Mouse (Mus musculus): ENCODE measurements around the gene Acat2. TPM values are rescaled to one million over a fixed set of nuclear protein-coding genes. Genes with fewer than 3 reads are reported as not detected.
"Not testable (repeated sequence)": the region's sequence is repeated elsewhere in the genome, so short reads cannot be mapped to it uniquely, and the experiment has no call there.

Acat2 gene
- total and polyA plus RNA-seq, 3 experiments = 48.6 to 128 (median 58.6) TPM

DNA sequence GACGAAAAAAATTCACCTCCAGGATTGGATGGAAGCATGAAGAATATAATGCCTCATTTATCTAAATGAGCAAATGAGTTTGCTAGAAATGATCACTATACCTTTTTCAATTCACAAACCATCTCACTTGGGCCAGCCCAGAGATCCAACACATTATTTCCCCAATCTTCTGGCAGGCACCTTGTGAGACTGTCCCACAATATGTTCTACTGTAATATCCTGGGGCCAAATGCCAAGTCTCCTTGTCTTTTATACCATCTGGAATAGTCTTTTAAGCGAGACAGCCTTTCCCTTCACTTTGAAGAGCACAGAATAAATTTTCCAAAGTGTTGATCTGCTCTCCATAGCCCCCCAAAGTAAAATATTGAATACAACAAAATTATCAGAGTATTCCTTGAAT lies 13.3 kb upstream of the Acat2 start:
- TF ChIP-seq TBP (conservative IDR thresholded peaks at IDR 0.05; ENCODE audit: low read depth, low read length) = no peak
- TF ChIP-seq KAT2A (IDR thresholded peaks at IDR 0.05; ENCODE audit: insufficient replicate concordance, low read length) = no peak
- no peak for TF ChIP-seq ETS1 (conservative IDR thresholded peaks at IDR 0.05; ENCODE audit: low read depth, low read length)
- H3K27ac ChIP-seq (ENCODE audit: insufficient read depth, low read depth) = no peak overlapping the region
- H3K27me3 ChIP-seq (replicated peaks) = no peaks in the 10 kb centered on the region
- no peaks in the 10 kb centered on the region for H3K9me3 ChIP-seq (replicated peaks; ENCODE audit: low read length)
- peaks cover 18% of the 10 kb centered on the region for H3K79me2 ChIP-seq (replicated peaks; ENCODE audit: control insufficient read depth, extremely low read depth, insufficient read depth, poor library complexity, severe bottlenecking)
- H3K36me3 ChIP-seq (replicated peaks in 1 of 2; ENCODE audit: control insufficient read depth in 1 of 2, insufficient read depth in 1 of 2, low read length in 1 of 2) = peaks cover 26 to 77% of the 10 kb centered on the region in 2 experiments
- no peak for DNase-seq (ENCODE audit: extremely low read depth)
- H3K4me2 ChIP-seq (ENCODE audit: insufficient read depth, low read depth, poor library complexity, severe bottlenecking) = no peak overlapping the region
- no peaks in the 10 kb centered on the region for H3K4me1 ChIP-seq (ENCODE audit: control insufficient read depth in 1 of 2, insufficient read depth in 2 of 2)
- in situ Hi-C loops (cut with MboI; ENCODE audit: low pct_ligation_motif_present, low pct_unique_long_range_greater_than_20kb, low sequenced_read_pairs) = no loop called here
- dilution Hi-C loops (cut with MboI; ENCODE audit: extremely low pct_ligation_motif_present, extremely low pct_unique_long_range_greater_than_20kb, low sequenced_read_pairs) = no loop called here
- H3K4me3 ChIP-seq (replicated peaks in 1 of 3; ENCODE audit: low read depth in 2 of 3, low read length in 2 of 3, poor library complexity in 1 of 3) = no peak overlapping the region
- no peak overlapping the region for H3K9ac ChIP-seq (ENCODE audit: insufficient read depth, low read depth)

DNA sequence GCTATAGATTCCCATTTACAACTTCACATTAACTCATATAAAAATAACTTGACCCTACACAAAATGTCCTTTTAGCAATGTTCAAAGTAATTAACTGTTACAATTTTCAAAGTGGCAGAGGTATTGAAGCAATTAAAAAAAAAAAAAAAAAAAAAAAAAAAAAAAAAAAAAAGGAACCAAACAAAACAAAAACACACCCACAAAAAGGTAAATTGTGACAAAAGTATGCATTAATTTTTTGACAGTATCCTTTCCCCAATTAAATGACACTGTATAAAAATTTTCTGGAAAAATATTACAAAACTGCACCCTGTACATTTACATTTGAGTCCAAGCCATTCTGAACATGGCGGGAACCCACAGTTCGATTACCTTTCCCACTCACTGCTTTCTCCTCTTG lies 6.6 kb upstream of the Acat2 start:
- no peaks in the 10 kb centered on the region for H3K4me1 ChIP-seq (ENCODE audit: control insufficient read depth in 1 of 2, insufficient read depth in 2 of 2)
- no peak for DNase-seq (ENCODE audit: extremely low read depth)
- no peaks in the 10 kb centered on the region for H3K27me3 ChIP-seq (replicated peaks)
- no peak overlapping the region for H3K27ac ChIP-seq (ENCODE audit: insufficient read depth, low read depth)
- in situ Hi-C loops (cut with MboI; ENCODE audit: low pct_ligation_motif_present, low pct_unique_long_range_greater_than_20kb, low sequenced_read_pairs) (no loop called here), dilution Hi-C loops (cut with MboI; ENCODE audit: extremely low pct_ligation_motif_present, extremely low pct_unique_long_range_greater_than_20kb, low sequenced_read_pairs) (no loop called here)
- H3K9ac ChIP-seq (ENCODE audit: insufficient read depth, low read depth) = no peak overlapping the region
- H3K9me3 ChIP-seq (replicated peaks; ENCODE audit: low read length) = no peaks in the 10 kb centered on the region
- TF ChIP-seq ZNF384 (IDR thresholded peaks at IDR 0.05; ENCODE audit: low read depth, low read length) (peak; percentile 45; the same call in 1 of the 2 replicates), TCF12 (IDR thresholded peaks at IDR 0.05; ENCODE audit: low read depth, low read length) (no peak)
- H3K4me3 ChIP-seq (replicated peaks in 1 of 3; ENCODE audit: low read depth in 2 of 3, low read length in 2 of 3, poor library complexity in 1 of 3) = no peak overlapping the region
- H3K4me2 ChIP-seq (ENCODE audit: insufficient read depth, low read depth, poor library complexity, severe bottlenecking) = no peak overlapping the region
- peaks cover under 1% of the 10 kb centered on the region; the same call in 1 of the 2 replicates for H3K79me2 ChIP-seq (replicated peaks; ENCODE audit: control insufficient read depth, extremely low read depth, insufficient read depth, poor library complexity, severe bottlenecking)
- H3K36me3 ChIP-seq (replicated peaks in 1 of 2; ENCODE audit: control insufficient read depth in 1 of 2, insufficient read depth in 1 of 2, low read length in 1 of 2) = peaks cover 20 to 65% of the 10 kb centered on the region in 2 experiments

DNA sequence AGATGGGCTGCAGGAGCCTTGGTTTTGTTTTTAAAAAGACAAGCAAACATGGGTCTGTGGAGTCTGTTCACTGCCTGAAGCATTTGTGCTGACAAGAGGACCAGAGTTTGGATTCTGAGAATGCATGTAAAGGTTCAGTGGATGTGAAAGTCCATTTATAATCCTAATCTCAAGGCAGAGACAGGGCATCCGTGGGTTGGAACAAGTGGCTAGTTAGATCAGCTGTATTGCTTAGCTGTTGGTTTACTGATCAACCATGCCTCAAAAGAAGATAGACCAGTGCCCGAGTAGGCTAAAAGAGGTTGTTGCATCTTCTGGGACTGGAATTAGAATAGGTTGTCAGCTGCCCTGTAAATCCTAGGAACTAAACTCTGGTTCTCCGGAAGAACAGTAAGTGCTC lies 2.9 kb upstream of the Acat2 start:
- Histone ChIP-seq H3K4me2 (ENCODE audit: insufficient read depth, low read depth, poor library complexity, severe bottlenecking) (no peak overlapping the region), H3K4me1 (ENCODE audit: control insufficient read depth in 1 of 2, insufficient read depth in 2 of 2) (peaks cover 5 to 13% of the 10 kb centered on the region in 2 experiments; a peak in 3 of 4 replicates), H3K36me3 (replicated peaks in 1 of 2; ENCODE audit: control insufficient read depth in 1 of 2, insufficient read depth in 1 of 2, low read length in 1 of 2) (peaks cover 14 to 35% of the 10 kb centered on the region in 2 experiments), H3K4me3 (replicated peaks in 1 of 3; ENCODE audit: low read depth in 2 of 3, low read length in 2 of 3, poor library complexity in 1 of 3) (no peak overlapping the region), H3K79me2 (replicated peaks; ENCODE audit: control insufficient read depth, extremely low read depth, insufficient read depth, poor library complexity, severe bottlenecking) (no peaks in the 10 kb centered on the region; the same call in 1 of the 2 replicates), H3K27ac (ENCODE audit: insufficient read depth, low read depth) (no peak overlapping the region), H3K9me3 (replicated peaks; ENCODE audit: low read length) (no peaks in the 10 kb centered on the region), H3K9ac (ENCODE audit: insufficient read depth, low read depth) (no peak overlapping the region), H3K27me3 (replicated peaks) (no peaks in the 10 kb centered on the region)
- no peak for TF ChIP-seq MEF2A (IDR thresholded peaks at IDR 0.05; ENCODE audit: borderline replicate concordance, low read depth, low read length)
- no peak for TF ChIP-seq CHD1 (IDR thresholded peaks at IDR 0.05; ENCODE audit: low read depth, low read length)
- TF ChIP-seq ZKSCAN1 (IDR thresholded peaks at IDR 0.05; ENCODE audit: borderline replicate concordance, low read depth, low read length) = no peak
- no peak for TF ChIP-seq CTCF (conservative IDR thresholded peaks at IDR 0.05 in 1 of 2, IDR thresholded peaks at IDR 0.05 in 1 of 2; ENCODE audit: low read depth in 2 of 2, low read length in 2 of 2)
- dilution Hi-C loops (cut with MboI; ENCODE audit: extremely low pct_ligation_motif_present, extremely low pct_unique_long_range_greater_than_20kb, low sequenced_read_pairs) (no loop called here), in situ Hi-C loops (cut with MboI; ENCODE audit: low pct_ligation_motif_present, low pct_unique_long_range_greater_than_20kb, low sequenced_read_pairs) (no loop called here)
- DNase-seq (ENCODE audit: extremely low read depth) = no peak

GRCm38 (mm10) chr17:12959377-12959776 lies 1.2 kb downstream of the Acat2 start:
- H3K79me2 ChIP-seq (replicated peaks; ENCODE audit: control insufficient read depth, extremely low read depth, insufficient read depth, poor library complexity, severe bottlenecking); H3K9me3 ChIP-seq (replicated peaks; ENCODE audit: low read length); dilution Hi-C loops (cut with MboI; ENCODE audit: extremely low pct_ligation_motif_present, extremely low pct_unique_long_range_greater_than_20kb, low sequenced_read_pairs); H3K27me3 ChIP-seq (replicated peaks); in situ Hi-C loops (cut with MboI; ENCODE audit: low pct_ligation_motif_present, low pct_unique_long_range_greater_than_20kb, low sequenced_read_pairs); H3K27ac ChIP-seq (ENCODE audit: insufficient read depth, low read depth); H3K9ac ChIP-seq (ENCODE audit: insufficient read depth, low read depth); DNase-seq (ENCODE audit: extremely low read depth): not testable (repeated sequence)
- Histone ChIP-seq H3K4me3 (replicated peaks in 1 of 3; ENCODE audit: low read depth in 2 of 3, low read length in 2 of 3, poor library complexity in 1 of 3) (peak overlapping the region in 1 of 3 experiments; percentile 20), H3K4me1 (ENCODE audit: control insufficient read depth in 1 of 2, insufficient read depth in 2 of 2) (peaks cover 5 to 13% of the 10 kb centered on the region in 2 experiments; a peak in 3 of 4 replicates), H3K36me3 (replicated peaks in 1 of 2; ENCODE audit: control insufficient read depth in 1 of 2, insufficient read depth in 1 of 2, low read length in 1 of 2) (peaks cover 7 to 24% of the 10 kb centered on the region in 2 experiments), H3K4me2 (ENCODE audit: insufficient read depth, low read depth, poor library complexity, severe bottlenecking) (peak overlapping the region; percentile 56; the same call in 1 of the 2 replicates)

All from CH12.LX (cell line).